Mouse (Mus musculus) T-cell, adult 2 months (primary cell): ENCODE results near the gene Qpct.

ENCODE experiments used
- DNase-seq: peaks from one replicate; pipeline ENCODE4 v3.0.0; 2022; ENCODE audit warnings: low spot score

The Qpct gene

GRCm38 (mm10) chr17:79051606-79052005, at the start of gene Qpct:
Gene Qpct (plus strand): TSS chr17:79051906.
- DNase-seq: no peak

GRCm38 (mm10) chr17:79013625-79014024, 38.1 kb upstream of the Qpct start:
- DNase-seq: no peak

GRCm38 (mm10) chr17:79014911-79015685, 36.6 kb upstream of the Qpct start:
- no peak for DNase-seq

GRCm38 (mm10) chr17:79015831-79016230, 35.9 kb upstream of the Qpct start:
- DNase-seq: no peak

- DNase-seq: no peak
These were observed 33.3 kb upstream of the Qpct start for GRCm38 (mm10) chr17:79018422-79018821.

GRCm38 (mm10) chr17:79019726-79020207, 31.9 kb upstream of the Qpct start:
- DNase-seq: no peak

GRCm38 (mm10) chr17:79020208-79020983, 31.3 kb upstream of the Qpct start, which contains the start of gene Prkd3:
Gene Prkd3 (minus strand): TSS chr17:79020816.
- DNase-seq: peak; percentile 63

- no peak for DNase-seq
These were observed 30.7 kb upstream of the Qpct start for GRCm38 (mm10) chr17:79020984-79021335.

GRCm38 (mm10) chr17:79022746-79023145, 29.0 kb upstream of the Qpct start:
- DNase-seq: no peak

- DNase-seq: no peak
These were observed 27.2 kb upstream of the Qpct start for GRCm38 (mm10) chr17:79024544-79024943.

GRCm38 (mm10) chr17:79029226-79029625, 22.5 kb upstream of the Qpct start:
- DNase-seq: no peak

- no peak for DNase-seq
These were observed 20.1 kb upstream of the Qpct start for GRCm38 (mm10) chr17:79031569-79031968.

GRCm38 (mm10) chr17:79032782-79033181, 18.9 kb upstream of the Qpct start:
- DNase-seq: no peak

- no peak for DNase-seq
These were observed 12.0 kb upstream of the Qpct start for GRCm38 (mm10) chr17:79039660-79040059.

- DNase-seq: no peak
These were observed 8.0 kb upstream of the Qpct start for GRCm38 (mm10) chr17:79043705-79044104.

GRCm38 (mm10) chr17:79052088-79052812, 544 bp downstream of the Qpct start:
- peak; percentile 74 for DNase-seq

- no peak for DNase-seq
These were observed 6.6 kb downstream of the Qpct start for GRCm38 (mm10) chr17:79058271-79058670.

GRCm38 (mm10) chr17:79060221-79060620, 8.5 kb downstream of the Qpct start:
- no peak for DNase-seq

GRCm38 (mm10) chr17:79064250-79064649, 12.5 kb downstream of the Qpct start:
- DNase-seq: no peak

- DNase-seq: no peak
These were observed 16.9 kb downstream of the Qpct start for GRCm38 (mm10) chr17:79068581-79068980.

- no peak for DNase-seq
These were observed 17.3 kb downstream of the Qpct start for GRCm38 (mm10) chr17:79069019-79069418.

- no peak for DNase-seq
These were observed 18.2 kb downstream of the Qpct start for GRCm38 (mm10) chr17:79069766-79070480.
